Mouse (Mus musculus): ENCODE measurements at regions not wholly inside any gene's neighbourhood (a gene's known extent, or its start where the extent isn't known, plus 50 kb on each side); places are given as distances from the start of the nearest gene placed in this dataset.

- Histone ChIP-seq H3K27me3 (ENCODE audit: insufficient read depth, low read length) (no peaks in the 10 kb centered on the region), H3K9me3 (ENCODE audit: low read length) (no peaks in the 10 kb centered on the region), H3K36me3 (ENCODE audit: insufficient read depth, low read length) (no peaks in the 10 kb centered on the region), H3K4me3 (replicated peaks; ENCODE audit: low read length) (no peak overlapping the region), H3K4me1 (replicated peaks; ENCODE audit: low read depth, low read length) (no peaks in the 10 kb centered on the region)
- no peak for TF ChIP-seq NANOG (IDR thresholded peaks at IDR 0.05; ENCODE audit: borderline replicate concordance, low read length)
- TF ChIP-seq POU5F1 (IDR thresholded peaks at IDR 0.05; ENCODE audit: borderline replicate concordance, low read length) = no peak
- TF ChIP-seq CTCF (conservative IDR thresholded peaks at IDR 0.05; ENCODE audit: low read length) = no peak
Measured at GRCm38 (mm10) chr15:31087607-31088006, 136.5 kb upstream of the Dap start.

GRCm38 (mm10) chr15:31091916-31092570 is 132.1 kb upstream of the Dap start:
- no peaks in the 10 kb centered on the region for H3K36me3 ChIP-seq (ENCODE audit: insufficient read depth, low read length)
- no peaks in the 10 kb centered on the region for H3K4me1 ChIP-seq (replicated peaks; ENCODE audit: low read depth, low read length)
- no peaks in the 10 kb centered on the region for H3K27me3 ChIP-seq (ENCODE audit: insufficient read depth, low read length)
- no peak overlapping the region for H3K4me3 ChIP-seq (replicated peaks; ENCODE audit: low read length)
- H3K9me3 ChIP-seq (ENCODE audit: low read length) = no peaks in the 10 kb centered on the region
- TF ChIP-seq CTCF (conservative IDR thresholded peaks at IDR 0.05; ENCODE audit: low read length) (no peak), NANOG (IDR thresholded peaks at IDR 0.05; ENCODE audit: borderline replicate concordance, low read length) (no peak), POU5F1 (IDR thresholded peaks at IDR 0.05; ENCODE audit: borderline replicate concordance, low read length) (no peak)

- no peaks in the 10 kb centered on the region for H3K27me3 ChIP-seq (ENCODE audit: insufficient read depth, low read length)
- H3K4me1 ChIP-seq (replicated peaks; ENCODE audit: low read depth, low read length) = no peaks in the 10 kb centered on the region
- H3K36me3 ChIP-seq (ENCODE audit: insufficient read depth, low read length) = no peaks in the 10 kb centered on the region
- no peak overlapping the region for H3K4me3 ChIP-seq (replicated peaks; ENCODE audit: low read length)
- no peaks in the 10 kb centered on the region for H3K9me3 ChIP-seq (ENCODE audit: low read length)
- TF ChIP-seq POU5F1 (IDR thresholded peaks at IDR 0.05; ENCODE audit: borderline replicate concordance, low read length) = no peak
- TF ChIP-seq CTCF (conservative IDR thresholded peaks at IDR 0.05; ENCODE audit: low read length) = no peak
- no peak for TF ChIP-seq NANOG (IDR thresholded peaks at IDR 0.05; ENCODE audit: borderline replicate concordance, low read length)
Measured at GRCm38 (mm10) chr15:31096206-31096605, 127.9 kb upstream of the Dap start.

DNA sequence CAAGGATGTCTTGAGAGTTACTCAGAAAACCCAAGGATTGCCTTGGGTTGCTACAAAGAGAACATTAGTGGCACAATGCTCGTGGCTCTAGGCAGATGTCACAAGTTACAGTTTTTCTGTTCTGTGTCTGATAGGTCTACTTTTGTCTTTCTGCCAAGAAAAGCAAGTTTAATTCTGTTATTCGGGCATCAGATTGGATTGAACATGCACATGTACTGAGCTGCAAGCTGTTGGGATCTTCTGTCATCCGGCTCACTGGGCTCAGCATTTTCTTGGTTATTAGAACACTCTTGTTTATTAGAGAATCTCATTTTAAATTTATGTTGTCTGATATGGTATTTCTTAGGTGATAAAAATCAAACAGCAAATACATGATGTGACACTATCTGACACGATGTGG is 126.8 kb upstream of the Dap start:
- H3K27me3 ChIP-seq (ENCODE audit: insufficient read depth, low read length) = no peaks in the 10 kb centered on the region
- H3K36me3 ChIP-seq (ENCODE audit: insufficient read depth, low read length) = no peaks in the 10 kb centered on the region
- no peaks in the 10 kb centered on the region for H3K4me1 ChIP-seq (replicated peaks; ENCODE audit: low read depth, low read length)
- H3K9me3 ChIP-seq (ENCODE audit: low read length) = no peaks in the 10 kb centered on the region
- no peak for TF ChIP-seq CTCF (conservative IDR thresholded peaks at IDR 0.05; ENCODE audit: low read length)
- TF ChIP-seq NANOG (IDR thresholded peaks at IDR 0.05; ENCODE audit: borderline replicate concordance, low read length) = no peak
- TF ChIP-seq POU5F1 (IDR thresholded peaks at IDR 0.05; ENCODE audit: borderline replicate concordance, low read length) = no peak
- H3K4me3 ChIP-seq (replicated peaks; ENCODE audit: low read length) = no peak overlapping the region

GRCm38 (mm10) chr15:31104743-31105142 is 119.4 kb upstream of the Dap start:
- peaks cover 5% of the 10 kb centered on the region; the same call in 1 of the 2 replicates for H3K9me3 ChIP-seq (ENCODE audit: low read length)
- no peaks in the 10 kb centered on the region for H3K27me3 ChIP-seq (ENCODE audit: insufficient read depth, low read length)
- TF ChIP-seq CTCF (conservative IDR thresholded peaks at IDR 0.05; ENCODE audit: low read length) = no peak
- no peak for TF ChIP-seq POU5F1 (IDR thresholded peaks at IDR 0.05; ENCODE audit: borderline replicate concordance, low read length)
- TF ChIP-seq NANOG (IDR thresholded peaks at IDR 0.05; ENCODE audit: borderline replicate concordance, low read length) = no peak
- no peak overlapping the region for H3K4me3 ChIP-seq (replicated peaks; ENCODE audit: low read length)
- no peaks in the 10 kb centered on the region for H3K4me1 ChIP-seq (replicated peaks; ENCODE audit: low read depth, low read length)
- H3K36me3 ChIP-seq (ENCODE audit: insufficient read depth, low read length) = no peaks in the 10 kb centered on the region

GRCm38 (mm10) chr15:31106907-31107306 is 117.2 kb upstream of the Dap start:
- no peaks in the 10 kb centered on the region for H3K27me3 ChIP-seq (ENCODE audit: insufficient read depth, low read length)
- no peaks in the 10 kb centered on the region for H3K4me1 ChIP-seq (replicated peaks; ENCODE audit: low read depth, low read length)
- H3K9me3 ChIP-seq (ENCODE audit: low read length) = peaks cover 5% of the 10 kb centered on the region; the same call in 1 of the 2 replicates
- no peaks in the 10 kb centered on the region for H3K36me3 ChIP-seq (ENCODE audit: insufficient read depth, low read length)
- TF ChIP-seq POU5F1 (IDR thresholded peaks at IDR 0.05; ENCODE audit: borderline replicate concordance, low read length) (no peak), CTCF (conservative IDR thresholded peaks at IDR 0.05; ENCODE audit: low read length) (no peak), NANOG (IDR thresholded peaks at IDR 0.05; ENCODE audit: borderline replicate concordance, low read length) (no peak)
- H3K4me3 ChIP-seq (replicated peaks; ENCODE audit: low read length) = no peak overlapping the region

DNA sequence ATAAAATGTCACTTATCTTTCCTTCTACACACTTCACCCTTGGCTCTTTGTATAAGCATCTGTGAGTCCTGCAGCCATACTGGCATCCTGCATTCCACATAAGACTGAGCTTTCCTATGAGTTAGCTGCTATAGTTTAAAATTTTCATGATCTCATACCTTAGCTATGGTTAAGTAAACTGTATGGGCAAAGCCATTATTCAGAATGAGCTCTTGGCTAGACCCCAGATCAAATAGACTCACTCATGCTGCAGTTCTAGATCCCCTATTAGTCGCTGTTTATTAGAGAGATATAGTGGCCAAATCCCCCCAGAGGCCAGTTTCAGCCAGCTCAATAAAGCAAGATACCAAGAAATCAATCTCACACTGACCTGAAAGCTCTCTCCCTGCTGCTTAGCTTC is 110.9 kb upstream of the Dap start:
- Histone ChIP-seq H3K27me3 (ENCODE audit: insufficient read depth, low read length) (0 out of 2 replicates have a peak, but pooled peaks cover 8% of the 10 kb centered on the region), H3K4me3 (replicated peaks; ENCODE audit: low read length) (no peak overlapping the region), H3K36me3 (ENCODE audit: insufficient read depth, low read length) (no peaks in the 10 kb centered on the region), H3K4me1 (replicated peaks; ENCODE audit: low read depth, low read length) (no peaks in the 10 kb centered on the region), H3K9me3 (ENCODE audit: low read length) (no peaks in the 10 kb centered on the region)
- TF ChIP-seq NANOG (IDR thresholded peaks at IDR 0.05; ENCODE audit: borderline replicate concordance, low read length) (no peak), POU5F1 (IDR thresholded peaks at IDR 0.05; ENCODE audit: borderline replicate concordance, low read length) (no peak)

GRCm38 (mm10) chr15:31117338-31117737 is 106.8 kb upstream of the Dap start:
- H3K4me1 ChIP-seq (replicated peaks; ENCODE audit: low read depth, low read length) = peaks cover 4% of the 10 kb centered on the region; the same call in 1 of the 2 replicates
- H3K4me3 ChIP-seq (replicated peaks; ENCODE audit: low read length) = no peak overlapping the region
- H3K27me3 ChIP-seq (ENCODE audit: insufficient read depth, low read length) = peaks cover 10% of the 10 kb centered on the region; the same call in 1 of the 2 replicates
- no peaks in the 10 kb centered on the region for H3K36me3 ChIP-seq (ENCODE audit: insufficient read depth, low read length)
- no peaks in the 10 kb centered on the region for H3K9me3 ChIP-seq (ENCODE audit: low read length)
- no peak for TF ChIP-seq POU5F1 (IDR thresholded peaks at IDR 0.05; ENCODE audit: borderline replicate concordance, low read length)
- TF ChIP-seq CTCF (conservative IDR thresholded peaks at IDR 0.05; ENCODE audit: low read length) = no peak
- TF ChIP-seq NANOG (IDR thresholded peaks at IDR 0.05; ENCODE audit: borderline replicate concordance, low read length) = no peak

DNA sequence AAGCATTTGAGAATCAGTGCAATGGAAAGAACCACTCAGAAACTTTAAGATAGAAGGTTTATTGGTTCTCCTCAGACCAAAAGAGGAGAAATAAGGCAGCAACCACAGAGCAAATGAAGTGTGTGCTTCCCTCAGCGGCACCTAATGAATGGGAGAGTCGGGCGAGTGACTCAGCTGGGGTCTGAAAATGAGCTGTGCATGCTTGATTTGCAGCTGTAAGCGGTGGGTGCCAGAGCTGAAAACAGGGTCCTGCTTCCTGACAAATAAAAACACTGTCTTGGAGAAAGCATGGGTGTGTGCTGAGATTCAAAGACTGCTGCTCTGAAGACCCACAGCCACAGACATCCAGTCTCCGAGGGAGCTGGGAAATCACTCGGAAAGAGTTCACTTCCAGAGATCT is 104.0 kb upstream of the Dap start:
- H3K9me3 ChIP-seq (ENCODE audit: low read length) = no peaks in the 10 kb centered on the region
- no peaks in the 10 kb centered on the region for H3K36me3 ChIP-seq (ENCODE audit: insufficient read depth, low read length)
- no peak overlapping the region for H3K4me3 ChIP-seq (replicated peaks; ENCODE audit: low read length)
- H3K4me1 ChIP-seq (replicated peaks; ENCODE audit: low read depth, low read length) = peaks cover 9% of the 10 kb centered on the region
- TF ChIP-seq CTCF (conservative IDR thresholded peaks at IDR 0.05; ENCODE audit: low read length) (no peak), POU5F1 (IDR thresholded peaks at IDR 0.05; ENCODE audit: borderline replicate concordance, low read length) (no peak), NANOG (IDR thresholded peaks at IDR 0.05; ENCODE audit: borderline replicate concordance, low read length) (no peak)
- peaks cover 7% of the 10 kb centered on the region for H3K27me3 ChIP-seq (ENCODE audit: insufficient read depth, low read length)
